Mouse (Mus musculus) liver, embryonic 12.5 days (tissue): Measurements from ENCODE around the gene Tmem255b. TPM values are rescaled to one million over a fixed set of nuclear protein-coding genes. Genes with fewer than 3 reads are reported as not detected.

Experiments used
- ATAC-seq: fragments of 200-750 bp; cut with Nextera tagmentation; 2 replicates; pipeline ENCODE4 v1.8.0; 2017; ENCODE audit warnings: moderate number of reproducible peaks, mild to moderate bottlenecking, moderate library complexity
- H3K27ac ChIP-seq: fragments of 300-500 bp; sonication (generic); 2 replicates; pipeline ENCODE4 v1.5.1; 2016; ENCODE audit warnings: mild to moderate bottlenecking
- H3K27me3 ChIP-seq: fragments of 300-500 bp; sonication (generic); replicated peaks from 2 replicates; pipeline ENCODE4 v1.6.1; 2016; ENCODE audit warnings: mild to moderate bottlenecking, moderate library complexity
- H3K36me3 ChIP-seq: fragments of 300-500 bp; sonication (generic); 2 replicates; pipeline ENCODE4 v1.6.1; 2016; ENCODE audit warnings: mild to moderate bottlenecking, moderate library complexity
- H3K4me1 ChIP-seq: fragments of 300-500 bp; sonication (generic); 2 replicates; pipeline ENCODE4 v1.6.1; 2016
- H3K4me2 ChIP-seq: fragments of 300-500 bp; sonication (generic); 2 replicates; pipeline ENCODE4 v1.6.1; 2016; ENCODE audit warnings: mild to moderate bottlenecking, moderate library complexity
- H3K4me3 ChIP-seq: fragments of 300-500 bp; sonication (generic); 2 replicates; pipeline ENCODE4 v1.5.1; 2016; ENCODE audit warnings: mild to moderate bottlenecking, moderate library complexity
- H3K9ac ChIP-seq: fragments of 300-500 bp; sonication (generic); 2 replicates; pipeline ENCODE4 v1.6.1; 2016; ENCODE audit warnings: mild to moderate bottlenecking, moderate library complexity
- H3K9me3 ChIP-seq: fragments of 300-500 bp; sonication (generic); replicated peaks from 2 replicates; pipeline ENCODE4 v1.6.1; 2016; ENCODE audit warnings: mild to moderate bottlenecking, moderate library complexity
- WGBS: fragments of 180-500 bp; shearing (Covaris S2); methylation state at CpG from one replicate; pipeline ENCODE4 v1.1.7; 2016; ENCODE audit not compliant: insufficient replicate concordance; 5-methylcytosine and 5-hydroxymethylcytosine counted together
- polyA plus RNA-seq: library from polyadenylated mRNA; unstranded; fragments of >200 nt; fragmentation: Nextera tagmentation; extraction: Ambion mirVana; gene quantifications from 2 replicates; pipeline ENCODE4 v1.2.1, GENCODE M21; 2016

The Tmem255b gene
- polyA plus RNA-seq, 1 experiment from 2014 or later: not detected

DNA sequence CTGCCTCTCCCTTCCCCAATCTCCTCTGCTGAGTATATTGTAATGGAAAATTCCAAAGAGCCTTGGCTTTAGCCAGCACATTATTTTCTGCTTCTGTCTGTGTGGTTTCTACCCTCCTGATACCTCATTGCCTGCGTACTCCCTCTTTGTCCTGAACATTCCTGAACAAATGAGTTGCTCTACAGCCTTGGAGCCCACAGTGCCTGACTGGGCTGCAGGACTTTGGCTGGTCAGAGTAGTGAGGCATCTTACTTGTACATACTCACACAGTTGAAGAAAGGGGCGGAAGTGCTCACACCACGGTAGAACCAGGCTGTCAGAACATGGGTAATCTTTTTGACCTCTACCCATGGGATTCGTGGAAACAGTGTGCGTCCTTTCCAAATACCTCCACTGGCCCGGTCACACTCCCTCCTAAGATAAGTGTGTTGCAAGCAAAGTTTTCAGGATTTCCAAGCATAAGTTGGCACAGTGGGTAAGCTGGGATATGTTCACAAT lies 82.3 kb downstream of the Tmem255b start:
- 77% methylated on average over 6 of the region's 6 CpGs for WGBS

More for the DNA sequence above, 82.3 kb downstream of the Tmem255b start:
- Histone ChIP-seq H3K36me3 (no peaks in the 10 kb centered on the region), H3K27ac (no peak overlapping the region), H3K4me2 (no peak overlapping the region), H3K4me1 (no peaks in the 10 kb centered on the region), H3K9me3 (no peaks in the 10 kb centered on the region), H3K27me3 (no peaks in the 10 kb centered on the region), H3K9ac (no peak overlapping the region), H3K4me3 (no peak overlapping the region)
- no peak for ATAC-seq

Other genes starting within 250 kb of the Tmem255b start
- gene Grtp1, start 234.6 kb upstream of the Tmem255b start, polyA plus RNA-seq: 13.8 and 14.0 TPM in 2 replicates
- not detected in 2 replicates for gene Adprhl1, start 181.0 kb upstream of the Tmem255b start, polyA plus RNA-seq
- gene Dcun1d2, start 147.1 kb upstream of the Tmem255b start, polyA plus RNA-seq: 14.3 and 14.4 TPM in 2 replicates
- gene Tmco3, start 147.0 kb upstream of the Tmem255b start, polyA plus RNA-seq: 10.1 and 10.6 TPM in 2 replicates
- 172 and 174 TPM in 2 replicates for gene Tfdp1, start 96.4 kb upstream of the Tmem255b start, polyA plus RNA-seq
- gene Atp4b, start 38.4 kb upstream of the Tmem255b start, polyA plus RNA-seq: not detected in 2 replicates
- gene Grk1, start 30.1 kb upstream of the Tmem255b start, polyA plus RNA-seq: not detected in 2 replicates
- gene Gas6, start 59.3 kb downstream of the Tmem255b start, polyA plus RNA-seq: 4.5 and 4.6 TPM in 2 replicates
- not detected in 2 replicates for gene 1700029H14Rik, start 127.3 kb downstream of the Tmem255b start, polyA plus RNA-seq
- gene Rasa3, start 242.4 kb downstream of the Tmem255b start, polyA plus RNA-seq: 29.2 and 30.8 TPM in 2 replicates